Mouse (Mus musculus): Measurements from ENCODE around the gene Lrch1. TPM values are rescaled to one million over a fixed set of nuclear protein-coding genes. Genes with fewer than 3 reads are reported as not detected.

Gene Lrch1
- total and polyA plus RNA-seq, 3 experiments = 2.8 to 6.1 TPM; not detected in 1

DNA sequence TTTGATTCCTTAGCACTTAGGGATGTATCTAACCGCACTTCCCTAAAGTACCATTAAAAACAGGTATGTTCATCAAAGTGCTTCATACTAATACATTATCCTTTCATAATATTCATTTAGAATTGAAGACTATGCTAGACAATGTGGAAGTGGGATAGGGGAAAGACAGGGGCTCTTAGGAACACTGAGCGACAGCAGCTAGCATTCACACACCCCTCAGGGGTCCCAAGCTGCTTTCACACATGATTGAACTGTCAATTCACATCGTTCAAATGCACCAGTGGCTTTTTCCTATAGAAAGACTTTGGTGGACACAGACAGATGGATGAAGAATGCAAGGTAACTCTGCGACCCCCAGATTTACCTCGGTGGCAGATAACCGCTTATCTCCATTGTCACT is 131.0 kb downstream of the Lrch1 start:
- Histone ChIP-seq H3K79me2 (ENCODE audit: control insufficient read depth, insufficient read depth, low read length, poor library complexity) (no peaks in the 10 kb centered on the region), H3K27me3 (ENCODE audit: control insufficient read depth in 1 of 2, insufficient read depth in 2 of 2, low read length in 2 of 2) (no peaks in the 10 kb centered on the region), H3K27ac (ENCODE audit: control insufficient read depth, low read depth, low read length) (no peak overlapping the region), H3K9me3 (replicated peaks; ENCODE audit: insufficient read depth, low read length) (no peaks in the 10 kb centered on the region), H3K4me1 (ENCODE audit: control insufficient read depth in 1 of 2, insufficient read depth in 2 of 2, low read length in 2 of 2) (no peaks in the 10 kb centered on the region), H3K36me3 (ENCODE audit: control insufficient read depth in 1 of 2, insufficient read depth in 2 of 2, low read length in 2 of 2) (no peaks in the 10 kb centered on the region), H3K4me3 (ENCODE audit: control insufficient read depth in 1 of 2, insufficient read depth in 1 of 2, low read depth in 2 of 2, low read length in 2 of 2) (no peak overlapping the region), H3K9ac (ENCODE audit: control insufficient read depth, low read depth, low read length, poor library complexity, severe bottlenecking) (no peak overlapping the region)
- TF ChIP-seq RCOR1 (IDR thresholded peaks at IDR 0.05; ENCODE audit: low read depth, low read length) (no peak), POLR2AphosphoS2 (IDR thresholded peaks at IDR 0.05; ENCODE audit: low read length) (no peak), NRF1 (IDR thresholded peaks at IDR 0.05; ENCODE audit: insufficient read depth, low read depth, low read length, poor library complexity, severe bottlenecking) (no peak), E2F4 (IDR thresholded peaks at IDR 0.05; ENCODE audit: borderline replicate concordance, low read depth, low read length) (no peak), KAT2A (conservative IDR thresholded peaks at IDR 0.05; ENCODE audit: low read depth, low read length) (no peak), ZMIZ1 (IDR thresholded peaks at IDR 0.05; ENCODE audit: low read depth, low read length) (no peak), UBTF (IDR thresholded peaks at IDR 0.05; ENCODE audit: borderline replicate concordance, insufficient read depth, low read depth, low read length) (no peak), ETS1 (IDR thresholded peaks at IDR 0.05; ENCODE audit: low read depth, low read length) (no peak), USF2 (IDR thresholded peaks at IDR 0.05; ENCODE audit: borderline replicate concordance in 1 of 2, insufficient read depth in 1 of 2, low read depth in 1 of 2, low read length in 2 of 2) (no peak), GATA1 (IDR thresholded peaks at IDR 0.05; ENCODE audit: low read depth, low read length) (no peak), HCFC1 (IDR thresholded peaks at IDR 0.05; ENCODE audit: low read depth, low read length) (no peak), TCF12 (IDR thresholded peaks at IDR 0.05; ENCODE audit: low read depth, low read length) (no peak), GABPA (IDR thresholded peaks at IDR 0.05; ENCODE audit: low read depth, low read length) (no peak), CHD1 (IDR thresholded peaks at IDR 0.05; ENCODE audit: low read depth, low read length) (no peak)
- no peak for DNase-seq (ENCODE audit: low read depth, low spot score)

DNA sequence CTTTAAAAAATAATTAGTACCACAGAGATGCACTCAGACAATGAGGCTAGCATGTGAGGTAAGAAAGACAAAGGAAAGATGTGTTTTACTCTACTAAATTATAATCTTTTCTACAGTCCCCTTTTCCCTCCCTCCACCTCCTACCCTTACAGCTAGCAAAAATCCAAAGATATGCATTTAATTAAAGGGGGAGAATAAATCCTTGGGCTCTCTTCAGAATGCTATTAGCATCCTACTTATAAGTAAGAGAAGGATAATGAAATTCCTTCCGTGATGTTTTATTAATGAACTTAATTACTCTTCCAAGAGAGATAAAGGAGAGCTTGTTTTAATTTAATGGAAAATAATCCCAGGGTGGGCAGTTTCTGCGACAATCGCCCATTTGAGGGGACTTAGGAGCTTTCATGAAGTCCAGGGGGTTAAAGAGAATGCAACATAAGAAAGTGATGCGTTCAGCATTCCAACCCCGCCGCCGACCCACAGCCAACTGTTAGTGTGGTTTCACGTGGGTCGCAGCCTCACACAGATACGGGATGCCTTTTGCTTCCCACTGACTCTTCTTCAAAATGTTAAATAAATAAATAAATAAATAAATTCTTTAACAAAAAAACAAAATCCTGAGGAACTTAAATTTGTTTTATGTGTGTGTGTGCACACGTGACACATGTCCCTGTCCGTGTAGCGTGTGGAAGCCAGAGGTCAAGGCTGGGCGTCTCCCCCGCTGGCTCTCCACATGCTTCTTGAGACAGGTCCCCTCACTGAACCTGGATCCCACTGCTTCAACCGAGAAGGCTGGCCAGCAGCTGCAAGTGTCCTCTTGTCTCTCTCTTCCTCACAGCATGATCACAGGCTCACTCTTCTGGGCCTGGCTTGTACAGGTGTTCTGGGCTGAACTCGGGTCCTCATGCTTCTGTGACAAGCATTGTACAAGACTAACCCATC is 132.6 kb downstream of the Lrch1 start:
- Histone ChIP-seq H3K4me1 (ENCODE audit: control insufficient read depth in 1 of 2, insufficient read depth in 2 of 2, low read length in 2 of 2) (no peaks in the 10 kb centered on the region), H3K36me3 (ENCODE audit: control insufficient read depth in 1 of 2, insufficient read depth in 2 of 2, low read length in 2 of 2) (no peaks in the 10 kb centered on the region; a peak in 1 of 4 replicates), H3K79me2 (ENCODE audit: control insufficient read depth, insufficient read depth, low read length, poor library complexity) (no peaks in the 10 kb centered on the region)

More for the DNA sequence above, 132.6 kb downstream of the Lrch1 start:
- TF ChIP-seq ETS1 (IDR thresholded peaks at IDR 0.05; ENCODE audit: low read depth, low read length) = no peak
- no peak for TF ChIP-seq MYB (IDR thresholded peaks at IDR 0.05; ENCODE audit: low read depth, low read length)
- TF ChIP-seq ZKSCAN1 (IDR thresholded peaks at IDR 0.05; ENCODE audit: low read depth, low read length) = no peak
- TF ChIP-seq KAT2A (conservative IDR thresholded peaks at IDR 0.05; ENCODE audit: low read depth, low read length) = no peak
- no peak for TF ChIP-seq USF2 (IDR thresholded peaks at IDR 0.05; ENCODE audit: borderline replicate concordance in 1 of 2, insufficient read depth in 1 of 2, low read depth in 1 of 2, low read length in 2 of 2)
- no peak for TF ChIP-seq EP300 (IDR thresholded peaks at IDR 0.05; ENCODE audit: low read depth in 1 of 2, low read length in 2 of 2)
- TF ChIP-seq RAD21 (IDR thresholded peaks at IDR 0.05; ENCODE audit: low read depth, low read length) = no peak
- no peak for TF ChIP-seq ZC3H11A (IDR thresholded peaks at IDR 0.05; ENCODE audit: low read depth, low read length)
- TF ChIP-seq POLR2AphosphoS5 (IDR thresholded peaks at IDR 0.05; ENCODE audit: borderline replicate concordance, low read depth, low read length) = no peak
- no peak for TF ChIP-seq HCFC1 (IDR thresholded peaks at IDR 0.05; ENCODE audit: low read depth, low read length)
- TF ChIP-seq TAL1 (IDR thresholded peaks at IDR 0.05; ENCODE audit: low read length) = no peak
- no peak for TF ChIP-seq MAX (IDR thresholded peaks at IDR 0.05; ENCODE audit: low read length)
- no peak for TF ChIP-seq NELFE (IDR thresholded peaks at IDR 0.05; ENCODE audit: low read depth, low read length)
- no peak for TF ChIP-seq RCOR1 (IDR thresholded peaks at IDR 0.05; ENCODE audit: low read depth, low read length)
- no peak overlapping the region for H3K9ac ChIP-seq (ENCODE audit: control insufficient read depth, low read depth, low read length, poor library complexity, severe bottlenecking)
- no peaks in the 10 kb centered on the region for H3K27me3 ChIP-seq (ENCODE audit: control insufficient read depth in 1 of 2, insufficient read depth in 2 of 2, low read length in 2 of 2)
- H3K9me3 ChIP-seq (replicated peaks; ENCODE audit: insufficient read depth, low read length) = no peaks in the 10 kb centered on the region
- H3K4me3 ChIP-seq (ENCODE audit: control insufficient read depth in 1 of 2, insufficient read depth in 1 of 2, low read depth in 2 of 2, low read length in 2 of 2) = no peak overlapping the region
- no peak for DNase-seq (ENCODE audit: low read depth, low spot score)
- H3K27ac ChIP-seq (ENCODE audit: control insufficient read depth, low read depth, low read length) = no peak overlapping the region
